Mouse (Mus musculus): ENCODE data around the gene Zfp217. TPM values are rescaled to one million over a fixed set of nuclear protein-coding genes. Genes with fewer than 3 reads are reported as not detected.
A peak's percentile ranks its signal among the peaks of the same experiment; 100 is the strongest.

The Zfp217 gene
- polyA plus RNA-seq, 1 experiment: 5.0 TPM

DNA sequence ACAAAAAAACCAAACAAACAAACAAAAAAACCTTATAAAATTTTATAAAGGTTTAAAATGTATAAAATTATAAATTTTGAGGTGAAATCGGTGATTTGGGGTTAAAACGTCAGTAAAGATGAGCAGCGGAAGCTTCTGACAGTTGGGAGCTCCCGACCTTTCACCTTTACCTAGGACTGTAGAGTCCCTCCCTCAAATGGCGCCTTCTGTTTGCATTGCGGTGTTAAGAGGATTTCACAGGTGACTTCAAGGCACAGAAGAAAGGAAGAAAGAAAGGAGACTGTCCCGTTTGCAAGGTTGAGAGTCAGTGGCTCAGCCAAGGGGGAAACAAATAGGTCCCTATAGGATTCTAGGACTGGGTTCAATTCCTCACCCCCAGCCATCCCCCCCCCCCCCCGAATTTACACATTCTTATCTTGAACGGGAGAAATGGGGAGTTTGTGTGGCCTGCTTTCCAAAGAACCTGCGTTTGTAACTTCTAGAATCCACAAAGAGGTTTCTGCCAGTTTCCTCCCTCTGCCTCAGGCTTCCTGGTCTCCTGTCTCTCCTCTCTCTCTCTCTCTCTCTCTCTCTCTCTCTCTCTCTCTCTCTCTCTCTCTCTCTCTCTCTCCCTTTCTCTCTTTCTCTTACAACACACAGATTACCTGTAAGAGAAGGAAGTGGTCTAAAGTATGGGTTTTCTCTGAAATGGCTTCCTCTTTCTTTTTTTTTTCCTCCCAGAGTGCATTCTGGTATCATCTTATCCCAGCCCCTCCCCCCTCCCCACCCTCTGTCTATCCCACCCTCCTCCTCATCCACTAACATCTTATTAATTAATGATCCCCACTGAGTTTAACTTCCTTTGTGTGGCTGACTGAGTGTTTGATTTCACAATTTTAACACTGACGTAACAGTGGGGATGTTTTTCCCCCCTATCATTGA lies 9.6 kb upstream of the Zfp217 start:
- Histone ChIP-seq H3K36me3 (ENCODE audit: control insufficient read depth, insufficient read depth) (no peaks in the 10 kb centered on the region), H3K79me2 (ENCODE audit: control insufficient read depth, insufficient read depth) (no peaks in the 10 kb centered on the region), H3K4me2 (ENCODE audit: low read depth) (peak overlapping the region; percentile 79), H3ac (ENCODE audit: control insufficient read depth, insufficient read length) (no peak overlapping the region), H3K4me3 (no peak overlapping the region), H3K27me3 (ENCODE audit: control insufficient read depth, insufficient read depth, insufficient read length) (no peaks in the 10 kb centered on the region)
- no peak for TF ChIP-seq TCF12 (IDR thresholded peaks at IDR 0.05; ENCODE audit: insufficient read depth, poor library complexity, severe bottlenecking)
- TF ChIP-seq POLR2AphosphoS2 (IDR thresholded peaks at IDR 0.05; ENCODE audit: insufficient read length, low read depth): no peak
- TF ChIP-seq E2F4 (IDR thresholded peaks at IDR 0.05; ENCODE audit: insufficient read depth): no peak
- no peak for TF ChIP-seq MAX (IDR thresholded peaks at IDR 0.05; ENCODE audit: low read depth)
- no peak for TF ChIP-seq TCF3 (IDR thresholded peaks at IDR 0.05; ENCODE audit: insufficient read length, low read depth)
- no peak for TF ChIP-seq REST (IDR thresholded peaks at IDR 0.05; ENCODE audit: insufficient read depth, insufficient read length)
- TF ChIP-seq CEBPB (IDR thresholded peaks at IDR 0.05; ENCODE audit: insufficient read depth, poor library complexity, severe bottlenecking): no peak
- TF ChIP-seq USF1 (IDR thresholded peaks at IDR 0.05; ENCODE audit: low read depth): no peak
- TF ChIP-seq MYOD1 (IDR thresholded peaks at IDR 0.05; ENCODE audit: control insufficient read depth in 1 of 3, insufficient read length in 2 of 3, low read depth in 2 of 3): no peak
- no peak for TF ChIP-seq SRF (IDR thresholded peaks at IDR 0.05; ENCODE audit: control insufficient read depth, insufficient read length, low read depth)
- TF ChIP-seq MYOG (IDR thresholded peaks at IDR 0.05; ENCODE audit: control insufficient read depth in 1 of 3, insufficient read depth in 1 of 3, insufficient read length in 2 of 3, low read depth in 2 of 3): no peak
- TF ChIP-seq POLR2A (IDR thresholded peaks at IDR 0.05; ENCODE audit: insufficient read length, low read depth): no peak

DNA sequence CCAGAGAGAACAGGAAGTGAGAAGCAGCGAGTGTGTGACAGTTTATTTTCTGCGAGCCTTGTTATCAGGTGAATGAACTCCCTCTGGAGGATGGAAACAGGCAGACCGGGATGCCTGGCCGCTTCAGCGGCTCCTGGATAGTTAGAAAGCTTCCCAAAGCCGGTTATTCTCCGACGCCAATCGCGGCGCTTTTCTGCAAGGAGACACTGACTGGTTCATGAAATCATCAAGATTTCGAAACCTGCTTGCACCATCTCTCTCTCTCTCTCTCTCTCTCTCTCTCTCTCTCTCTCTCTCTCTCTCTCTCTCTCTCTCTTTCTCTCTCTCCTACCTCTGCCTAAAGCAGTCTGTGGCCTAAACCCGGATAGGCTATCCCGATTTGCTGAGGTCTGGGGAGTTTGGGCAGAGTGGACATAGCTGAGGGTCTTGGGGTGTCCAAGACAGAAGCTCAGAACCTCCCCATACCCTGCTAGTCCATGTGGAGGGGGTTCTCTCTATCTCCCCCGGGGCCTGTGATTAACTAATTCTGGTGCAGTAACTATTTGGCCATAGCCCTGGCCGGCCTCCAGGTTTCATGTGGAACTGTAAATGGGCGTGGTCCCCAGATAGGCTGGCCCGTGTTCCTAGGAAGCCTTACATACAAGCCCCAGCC lies 7.3 kb upstream of the Zfp217 start:
- no peaks in the 10 kb centered on the region for H3K27me3 ChIP-seq (ENCODE audit: control insufficient read depth, insufficient read depth, insufficient read length)
- no peaks in the 10 kb centered on the region for H3K36me3 ChIP-seq (ENCODE audit: control insufficient read depth, insufficient read depth)
- peak overlapping the region; percentile 98 for H3K4me2 ChIP-seq (ENCODE audit: low read depth)
- peak overlapping the region; percentile 45 for H3K4me3 ChIP-seq
- no peaks in the 10 kb centered on the region for H3K79me2 ChIP-seq (ENCODE audit: control insufficient read depth, insufficient read depth)
- no peak overlapping the region for H3ac ChIP-seq (ENCODE audit: control insufficient read depth, insufficient read length)
- peak; percentile 69 for TF ChIP-seq CEBPB (IDR thresholded peaks at IDR 0.05; ENCODE audit: insufficient read depth, poor library complexity, severe bottlenecking)
- TF ChIP-seq MYOG (IDR thresholded peaks at IDR 0.05; ENCODE audit: control insufficient read depth in 1 of 3, insufficient read depth in 1 of 3, insufficient read length in 2 of 3, low read depth in 2 of 3): no peak

DNA sequence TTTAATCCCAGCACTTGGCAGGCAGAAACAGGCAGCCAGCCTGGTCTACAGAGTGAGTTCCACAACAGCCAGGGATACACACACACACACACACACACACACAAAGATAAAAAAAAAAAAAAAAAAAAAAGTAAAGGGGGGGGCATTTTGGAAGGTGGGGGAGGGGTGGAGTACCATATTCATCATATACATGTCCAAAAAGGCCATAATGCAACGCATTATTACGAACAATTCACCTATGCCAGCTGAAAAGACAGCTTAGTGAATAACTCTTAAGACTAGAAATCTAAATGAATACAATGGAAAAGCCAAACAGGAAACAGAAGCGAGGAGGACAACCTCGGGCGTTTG lies 6.8 kb upstream of the Zfp217 start:
- H3K4me3 ChIP-seq: peak overlapping the region; percentile 45
- peak overlapping the region; percentile 98 for H3K4me2 ChIP-seq (ENCODE audit: low read depth)
- no peaks in the 10 kb centered on the region for H3K79me2 ChIP-seq (ENCODE audit: control insufficient read depth, insufficient read depth)
- H3K27me3 ChIP-seq (ENCODE audit: control insufficient read depth, insufficient read depth, insufficient read length): no peaks in the 10 kb centered on the region
- no peak overlapping the region for H3ac ChIP-seq (ENCODE audit: control insufficient read depth, insufficient read length)
- H3K36me3 ChIP-seq (ENCODE audit: control insufficient read depth, insufficient read depth): no peaks in the 10 kb centered on the region
- no peak for TF ChIP-seq MYOG (IDR thresholded peaks at IDR 0.05; ENCODE audit: control insufficient read depth in 1 of 3, insufficient read depth in 1 of 3, insufficient read length in 2 of 3, low read depth in 2 of 3)
- no peak for TF ChIP-seq E2F4 (IDR thresholded peaks at IDR 0.05; ENCODE audit: insufficient read depth)
- TF ChIP-seq MAX (IDR thresholded peaks at IDR 0.05; ENCODE audit: low read depth): no peak
- TF ChIP-seq USF1 (IDR thresholded peaks at IDR 0.05; ENCODE audit: low read depth): no peak
- no peak for TF ChIP-seq TCF3 (IDR thresholded peaks at IDR 0.05; ENCODE audit: insufficient read length, low read depth)
- no peak for TF ChIP-seq POLR2AphosphoS2 (IDR thresholded peaks at IDR 0.05; ENCODE audit: insufficient read length, low read depth)
- TF ChIP-seq MYOD1 (IDR thresholded peaks at IDR 0.05; ENCODE audit: control insufficient read depth in 1 of 3, insufficient read length in 2 of 3, low read depth in 2 of 3): no peak
- no peak for TF ChIP-seq REST (IDR thresholded peaks at IDR 0.05; ENCODE audit: insufficient read depth, insufficient read length)
- no peak for TF ChIP-seq POLR2A (IDR thresholded peaks at IDR 0.05; ENCODE audit: insufficient read length, low read depth)
- no peak for TF ChIP-seq CEBPB (IDR thresholded peaks at IDR 0.05; ENCODE audit: insufficient read depth, poor library complexity, severe bottlenecking)
- no peak for TF ChIP-seq TCF12 (IDR thresholded peaks at IDR 0.05; ENCODE audit: insufficient read depth, poor library complexity, severe bottlenecking)
- TF ChIP-seq SRF (IDR thresholded peaks at IDR 0.05; ENCODE audit: control insufficient read depth, insufficient read length, low read depth): no peak

DNA sequence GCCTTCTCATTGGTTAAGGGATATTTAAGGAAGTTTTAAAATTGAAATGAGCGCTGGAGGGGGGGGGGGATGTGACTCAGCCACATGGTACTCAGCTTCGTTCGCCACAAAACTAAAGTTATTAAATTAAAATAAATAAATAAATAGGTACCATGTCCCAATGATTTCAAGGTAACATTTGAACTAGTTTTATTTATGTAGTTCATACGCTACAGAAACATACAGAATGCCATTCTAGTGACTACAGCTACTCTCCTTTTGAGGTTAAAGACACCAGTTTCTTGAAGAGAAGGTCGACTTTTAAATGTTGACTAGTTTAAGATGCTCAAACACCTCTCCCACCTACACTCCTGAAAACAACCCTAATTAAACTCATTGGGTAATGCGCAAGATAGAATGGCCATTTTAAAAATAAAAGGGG lies 6.4 kb upstream of the Zfp217 start:
- TF ChIP-seq REST (IDR thresholded peaks at IDR 0.05; ENCODE audit: insufficient read depth, insufficient read length): no peak
- no peak for TF ChIP-seq MAX (IDR thresholded peaks at IDR 0.05; ENCODE audit: low read depth)
- no peak for TF ChIP-seq MYOG (IDR thresholded peaks at IDR 0.05; ENCODE audit: control insufficient read depth in 1 of 3, insufficient read depth in 1 of 3, insufficient read length in 2 of 3, low read depth in 2 of 3)
- Histone ChIP-seq H3K4me3 (peak overlapping the region; percentile 45), H3K4me2 (ENCODE audit: low read depth) (peak overlapping the region; percentile 98), H3K36me3 (ENCODE audit: control insufficient read depth, insufficient read depth) (no peaks in the 10 kb centered on the region), H3K27me3 (ENCODE audit: control insufficient read depth, insufficient read depth, insufficient read length) (no peaks in the 10 kb centered on the region), H3K79me2 (ENCODE audit: control insufficient read depth, insufficient read depth) (no peaks in the 10 kb centered on the region), H3ac (ENCODE audit: control insufficient read depth, insufficient read length) (no peak overlapping the region)
